Mouse (Mus musculus) embryonic facial prominence, embryonic 13.5 days (tissue): ENCODE measurements around the gene Asic2. TPM values are rescaled to one million over a fixed set of nuclear protein-coding genes. Genes with fewer than 3 reads are reported as not detected.

Source experiments
- ATAC-seq: fragments of 200-750 bp; cut with Nextera tagmentation; 2 replicates; pipeline ENCODE4 v1.8.0; 2017; ENCODE audit warnings: low read depth; ENCODE audit not compliant: insufficient number of reproducible peaks, insufficient read depth, low FRiP score, low TSS enrichment
- H3K27ac ChIP-seq: fragments of 300-500 bp; sonication (generic); 2 replicates; pipeline ENCODE4 v1.5.1; 2015; ENCODE audit warnings: moderate library complexity, mild to moderate bottlenecking, inconsistent platforms
- H3K27me3 ChIP-seq: fragments of 300-500 bp; sonication (generic); 2 replicates; pipeline ENCODE4 v1.6.1; 2015; ENCODE audit warnings: mild to moderate bottlenecking, inconsistent platforms
- H3K36me3 ChIP-seq: fragments of 300-500 bp; sonication (generic); 2 replicates; pipeline ENCODE4 v1.6.1; 2015; ENCODE audit warnings: mild to moderate bottlenecking, inconsistent platforms
- H3K4me1 ChIP-seq: fragments of 300-500 bp; sonication (generic); 2 replicates; pipeline ENCODE4 v1.6.1; 2015; ENCODE audit warnings: inconsistent platforms
- H3K4me2 ChIP-seq: fragments of 300-500 bp; sonication (generic); 2 replicates; pipeline ENCODE4 v1.6.1; 2015; ENCODE audit warnings: moderate library complexity, mild to moderate bottlenecking, inconsistent platforms
- H3K4me3 ChIP-seq: fragments of 300-500 bp; sonication (generic); 2 replicates; pipeline ENCODE4 v1.5.1; 2015; ENCODE audit warnings: mild to moderate bottlenecking, inconsistent platforms
- H3K9ac ChIP-seq: fragments of 300-500 bp; sonication (generic); 2 replicates; pipeline ENCODE4 v1.6.1; 2015; ENCODE audit warnings: mild to moderate bottlenecking, inconsistent platforms
- H3K9me3 ChIP-seq: fragments of 300-500 bp; sonication (generic); 2 replicates; pipeline ENCODE4 v1.6.1; 2016; ENCODE audit warnings: inconsistent platforms
- WGBS: fragments of 180-500 bp; shearing (Covaris S2); methylation state at CpG from one replicate; pipeline ENCODE4 v1.1.7; 2015; ENCODE audit warnings: mixed read lengths; 5-methylcytosine and 5-hydroxymethylcytosine counted together
- polyA plus RNA-seq: library from polyadenylated mRNA; unstranded; fragments of >200 nt; fragmentation: Nextera tagmentation; extraction: Ambion mirVana; gene quantifications from 2 replicates; pipeline ENCODE4 v1.2.1, GENCODE M21; 2015

The Asic2 gene
- polyA plus RNA-seq, 1 experiment from 2014 or later = 0.60 TPM

GRCm38 (mm10) chr11:81625199-81625598, 343.1 kb downstream of the Asic2 start:
- H3K4me3 ChIP-seq = no peak overlapping the region
- 44% methylated on average over 4 of the region's 4 CpGs for WGBS
- H3K27me3 ChIP-seq = no peaks in the 10 kb centered on the region
- no peaks in the 10 kb centered on the region for H3K4me1 ChIP-seq
- no peak overlapping the region for H3K27ac ChIP-seq
- no peaks in the 10 kb centered on the region for H3K36me3 ChIP-seq
- ATAC-seq = no peak
- H3K9ac ChIP-seq = no peak overlapping the region
- no peak overlapping the region for H3K4me2 ChIP-seq
- H3K9me3 ChIP-seq = no peaks in the 10 kb centered on the region

GRCm38 (mm10) chr11:81620516-81620915, 347.7 kb downstream of the Asic2 start:
- WGBS = 67% methylated on average over 6 of the region's 6 CpGs
- no peaks in the 10 kb centered on the region for H3K36me3 ChIP-seq
- no peak overlapping the region for H3K9ac ChIP-seq
- H3K4me2 ChIP-seq = no peak overlapping the region
- no peaks in the 10 kb centered on the region for H3K9me3 ChIP-seq
- ATAC-seq = no peak
- H3K4me1 ChIP-seq = no peaks in the 10 kb centered on the region
- H3K27me3 ChIP-seq = no peaks in the 10 kb centered on the region
- H3K27ac ChIP-seq = no peak overlapping the region
- no peak overlapping the region for H3K4me3 ChIP-seq

- Histone ChIP-seq H3K27ac (no peak overlapping the region), H3K4me1 (peaks cover 17% of the 10 kb centered on the region), H3K4me3 (no peak overlapping the region), H3K27me3 (peaks cover 13% of the 10 kb centered on the region), H3K9ac (no peak overlapping the region), H3K9me3 (no peaks in the 10 kb centered on the region), H3K4me2 (no peak overlapping the region), H3K36me3 (no peaks in the 10 kb centered on the region)
- no peak for ATAC-seq
- WGBS = 82% methylated on average over 8 of the region's 8 CpGs
Measured at GRCm38 (mm10) chr11:81616437-81616836, 351.8 kb downstream of the Asic2 start.

GRCm38 (mm10) chr11:81613869-81614620, 354.2 kb downstream of the Asic2 start:
- Histone ChIP-seq H3K27me3 (peaks cover 24% of the 10 kb centered on the region), H3K9ac (0 out of 2 replicates have a peak overlapping the region, but pooled peaks have one; percentile 40), H3K27ac (no peak overlapping the region), H3K4me1 (peaks cover 17% of the 10 kb centered on the region), H3K9me3 (no peaks in the 10 kb centered on the region), H3K4me3 (0 out of 2 replicates have a peak overlapping the region, but pooled peaks have one; percentile 31), H3K36me3 (no peaks in the 10 kb centered on the region), H3K4me2 (peak overlapping the region; percentile 60)
- WGBS = 30% methylated on average over 10 of the region's 10 CpGs
- no peak for ATAC-seq

- H3K4me2 ChIP-seq = peak overlapping the region; percentile 60
- H3K4me1 ChIP-seq = peaks cover 17% of the 10 kb centered on the region
- no peak for ATAC-seq
- H3K4me3 ChIP-seq = peak overlapping the region; percentile 31
- H3K36me3 ChIP-seq = no peaks in the 10 kb centered on the region
- H3K27ac ChIP-seq = no peak overlapping the region
- no peaks in the 10 kb centered on the region for H3K9me3 ChIP-seq
- WGBS = 1% methylated on average over 17 of the region's 17 CpGs
- H3K9ac ChIP-seq = peak overlapping the region; percentile 40; the same call in 1 of the 2 replicates
- H3K27me3 ChIP-seq = peaks cover 24% of the 10 kb centered on the region
Measured at GRCm38 (mm10) chr11:81612798-81613540, 355.3 kb downstream of the Asic2 start.

- peak overlapping the region; percentile 40; the same call in 1 of the 2 replicates for H3K9ac ChIP-seq
- H3K27me3 ChIP-seq = peaks cover 24% of the 10 kb centered on the region
- no peak overlapping the region for H3K27ac ChIP-seq
- H3K36me3 ChIP-seq = no peaks in the 10 kb centered on the region
- peaks cover 17% of the 10 kb centered on the region for H3K4me1 ChIP-seq
- no peak for ATAC-seq
- H3K4me3 ChIP-seq = peak overlapping the region; percentile 31
- H3K4me2 ChIP-seq = peak overlapping the region; percentile 60
- H3K9me3 ChIP-seq = no peaks in the 10 kb centered on the region
- 8% methylated on average over 20 of the region's 20 CpGs for WGBS
Measured at GRCm38 (mm10) chr11:81611948-81612797, 356.1 kb downstream of the Asic2 start.

GRCm38 (mm10) chr11:81610506-81610905, 357.8 kb downstream of the Asic2 start:
- H3K9ac ChIP-seq = no peak overlapping the region
- peaks cover 17% of the 10 kb centered on the region for H3K4me1 ChIP-seq
- no peak overlapping the region for H3K4me3 ChIP-seq
- no peak overlapping the region for H3K27ac ChIP-seq
- H3K4me2 ChIP-seq = no peak overlapping the region
- H3K36me3 ChIP-seq = no peaks in the 10 kb centered on the region
- H3K27me3 ChIP-seq = peaks cover 24% of the 10 kb centered on the region
- H3K9me3 ChIP-seq = no peaks in the 10 kb centered on the region
- 86% methylated on average over 5 of the region's 5 CpGs for whole genome bisulfite sequencing
- no peak for ATAC-seq

- no peak overlapping the region for H3K27ac ChIP-seq
- WGBS = 81% methylated on average over 4 of the region's 4 CpGs
- H3K4me2 ChIP-seq = no peak overlapping the region
Measured at GRCm38 (mm10) chr11:81602971-81603370, 365.3 kb downstream of the Asic2 start.

GRCm38 (mm10) chr11:81601736-81602135, 366.5 kb downstream of the Asic2 start:
- Histone ChIP-seq H3K4me1 (no peaks in the 10 kb centered on the region), H3K27ac (no peak overlapping the region), H3K9me3 (no peaks in the 10 kb centered on the region), H3K4me2 (no peak overlapping the region), H3K9ac (no peak overlapping the region), H3K4me3 (no peak overlapping the region), H3K36me3 (no peaks in the 10 kb centered on the region), H3K27me3 (0 out of 2 replicates have a peak, but pooled peaks cover 3% of the 10 kb centered on the region)
- ATAC-seq = no peak
- WGBS = 89% methylated on average over 5 of the region's 5 CpGs

More at GRCm38 (mm10) chr11:81602971-81603370, 365.3 kb downstream of the Asic2 start:
- no peaks in the 10 kb centered on the region for H3K4me1 ChIP-seq
- no peak overlapping the region for H3K9ac ChIP-seq
- H3K36me3 ChIP-seq = no peaks in the 10 kb centered on the region
- no peaks in the 10 kb centered on the region for H3K9me3 ChIP-seq
- H3K4me3 ChIP-seq = no peak overlapping the region
- ATAC-seq = no peak
- H3K27me3 ChIP-seq = 0 out of 2 replicates have a peak, but pooled peaks cover 3% of the 10 kb centered on the region

- Histone ChIP-seq H3K27ac (no peak overlapping the region), H3K27me3 (no peaks in the 10 kb centered on the region), H3K9me3 (no peaks in the 10 kb centered on the region), H3K4me2 (no peak overlapping the region), H3K36me3 (no peaks in the 10 kb centered on the region), H3K4me1 (no peaks in the 10 kb centered on the region), H3K9ac (no peak overlapping the region), H3K4me3 (no peak overlapping the region)
- 88% methylated on average over 5 of the region's 5 CpGs for WGBS
- ATAC-seq = no peak
Measured at GRCm38 (mm10) chr11:81597601-81598000, 370.7 kb downstream of the Asic2 start.

- ATAC-seq = no peak
- Histone ChIP-seq H3K4me3 (no peak overlapping the region), H3K27me3 (no peaks in the 10 kb centered on the region), H3K9ac (no peak overlapping the region), H3K4me2 (no peak overlapping the region), H3K36me3 (no peaks in the 10 kb centered on the region), H3K4me1 (no peaks in the 10 kb centered on the region), H3K9me3 (no peaks in the 10 kb centered on the region), H3K27ac (no peak overlapping the region)
- WGBS = 70% methylated on average over 2 of the region's 2 CpGs
Measured at GRCm38 (mm10) chr11:81595235-81595634, 373.0 kb downstream of the Asic2 start.
